Mouse (Mus musculus) natural killer cell, adult 2 months (primary cell): ENCODE measurements around the gene Rps27rt.
"Not testable (repeated sequence)": the region's sequence is repeated elsewhere in the genome, so short reads cannot be mapped to it uniquely, and the experiment has no call there.

Experiments used
- DNase-seq, 2 experiments: peaks; one replicate each; pipeline ENCODE4 v3.0.0; 2022; ENCODE audit warnings: low spot score in 2 of 2

Gene Rps27rt

GRCm38 (mm10) chr9:114985741-114986140 is 3.2 kb upstream of the Rps27rt start:
- no peak for DNase-seq

DNA sequence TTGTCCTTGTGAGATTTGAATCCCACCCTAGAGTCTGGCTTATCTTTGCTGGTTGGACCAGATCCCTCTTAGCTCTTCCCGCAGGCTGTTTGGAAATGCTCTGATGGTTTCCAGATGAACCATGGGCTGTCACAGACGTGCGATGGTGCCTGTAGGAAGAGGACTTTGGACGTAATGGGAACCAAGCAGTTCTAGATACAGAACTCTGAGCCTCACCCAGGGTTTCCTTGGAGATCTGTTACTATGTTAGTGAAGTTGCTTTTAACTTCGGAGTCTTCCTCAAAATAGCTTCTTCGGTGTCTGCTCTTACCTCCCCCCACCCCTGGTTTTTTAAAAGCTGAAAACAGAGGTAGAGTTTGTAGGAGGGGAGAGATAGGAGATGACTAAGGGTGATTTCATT is 2.6 kb downstream of the Rps27rt start:
- DNase-seq = no peak

DNA sequence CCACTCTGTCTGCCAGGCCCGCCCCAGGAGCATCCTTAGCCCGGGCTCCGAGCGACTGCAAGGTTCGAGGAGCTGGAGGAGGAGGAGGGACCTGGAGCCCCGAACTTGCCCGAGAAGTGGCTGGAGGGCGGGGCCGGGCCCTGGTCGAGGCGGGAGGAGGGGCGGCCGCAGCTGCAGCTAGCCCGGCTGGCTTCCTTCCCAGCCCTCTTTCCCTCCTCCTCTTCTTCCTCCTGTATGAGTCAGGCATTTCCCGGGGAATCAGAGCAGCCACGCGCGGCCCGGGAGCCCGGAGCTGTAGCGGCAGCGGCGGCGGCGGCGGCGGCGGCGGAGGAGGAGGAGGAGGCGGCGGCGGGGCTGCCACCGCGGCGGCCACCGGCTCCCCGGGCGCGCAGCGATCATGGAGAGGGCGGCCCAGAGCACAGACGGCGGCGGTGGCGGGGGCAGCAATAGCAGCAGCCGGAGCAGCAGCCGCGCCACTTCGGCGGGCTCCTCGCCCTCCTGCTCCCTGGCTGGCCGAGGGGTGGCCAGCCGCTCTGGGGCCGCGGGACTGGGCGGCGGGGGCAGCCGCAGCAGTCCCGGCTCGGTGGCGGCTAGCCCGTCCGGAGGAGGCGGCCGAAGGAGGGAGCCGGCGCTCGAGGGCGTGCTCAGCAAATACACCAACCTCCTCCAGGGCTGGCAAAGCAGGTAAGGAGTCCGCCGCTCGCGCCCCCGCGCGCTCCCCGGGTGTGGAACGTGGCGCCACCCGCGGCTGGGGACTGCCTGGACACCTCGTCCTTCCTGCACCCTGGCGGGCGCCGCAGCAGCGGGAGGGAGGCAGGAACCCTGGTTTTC is 4.0 kb downstream of the Rps27rt start, which contains the start of gene Osbpl10:
Gene Osbpl10 (plus strand): TSS at position 289 of the 831 bp plus-strand sequence.
- DNase-seq = peak in 1 of 2 experiments; percentile 14

GRCm38 (mm10) chr9:114977461-114978280 is 4.9 kb downstream of the Rps27rt start:
- no peak for DNase-seq

- not testable (repeated sequence) for DNase-seq
Measured at GRCm38 (mm10) chr9:114966286-114966685, 16.3 kb downstream of the Rps27rt start.

DNA sequence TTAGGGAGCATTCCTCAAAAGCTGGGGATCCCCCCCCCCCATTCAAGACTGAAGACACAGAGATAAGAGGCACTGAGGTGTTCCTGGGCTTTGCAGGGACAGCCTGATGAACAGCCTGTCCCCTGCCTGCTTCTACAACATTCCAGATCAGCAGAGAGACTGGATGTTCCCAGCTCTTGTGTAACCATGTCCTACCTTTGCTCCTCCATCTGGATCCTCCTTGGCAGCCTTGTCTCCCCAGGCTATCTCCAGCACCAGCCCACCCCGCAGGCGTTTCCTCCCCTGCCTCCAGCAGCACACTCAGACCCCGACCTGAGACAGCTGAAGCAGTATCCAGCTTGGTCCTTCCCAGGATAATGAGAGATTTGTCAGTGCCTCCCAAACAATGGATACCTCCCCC is 18.4 kb downstream of the Rps27rt start:
- no peak for DNase-seq

DNA sequence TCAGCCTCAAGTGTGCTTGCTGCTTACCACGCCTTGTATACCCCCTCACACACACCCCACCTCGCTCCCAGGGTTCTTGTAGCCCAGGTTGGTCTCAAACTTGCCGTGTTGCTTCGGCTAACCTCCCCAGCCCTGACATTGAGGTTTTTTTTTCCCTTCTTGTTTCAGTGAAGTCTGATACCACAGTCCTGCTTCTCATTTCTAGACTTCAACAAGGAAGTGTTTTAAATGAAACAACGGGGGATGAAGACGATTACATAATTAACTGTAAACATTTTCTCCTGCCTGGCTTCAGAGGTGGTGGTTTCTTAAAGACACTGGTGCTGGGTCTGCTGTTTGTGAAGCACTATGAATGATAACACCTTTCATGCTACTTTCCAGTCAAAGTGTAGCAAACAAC is 21.7 kb downstream of the Rps27rt start:
- DNase-seq = no peak

GRCm38 (mm10) chr9:114960043-114960789 is 22.3 kb downstream of the Rps27rt start:
- no peak for DNase-seq

DNA sequence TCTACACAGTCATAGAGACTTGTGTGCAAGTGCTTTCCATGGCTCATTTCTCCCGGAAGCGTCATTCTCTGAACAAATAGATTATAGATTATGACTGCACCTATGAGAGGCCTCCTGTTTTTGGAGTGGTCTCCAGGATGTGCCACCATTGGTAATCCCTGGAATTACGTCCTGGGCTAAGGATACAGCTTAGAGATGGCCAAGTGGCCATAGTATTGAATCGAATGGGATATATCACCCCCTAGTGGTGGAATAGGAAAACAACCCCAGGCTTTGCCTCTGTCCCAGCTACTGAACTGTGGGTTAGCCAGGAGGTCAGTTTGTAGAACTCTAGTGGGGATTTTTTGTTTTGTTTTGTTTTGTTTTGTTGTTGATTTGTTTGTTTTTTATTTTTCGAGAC is 25.6 kb downstream of the Rps27rt start:
- no peak for DNase-seq

DNA sequence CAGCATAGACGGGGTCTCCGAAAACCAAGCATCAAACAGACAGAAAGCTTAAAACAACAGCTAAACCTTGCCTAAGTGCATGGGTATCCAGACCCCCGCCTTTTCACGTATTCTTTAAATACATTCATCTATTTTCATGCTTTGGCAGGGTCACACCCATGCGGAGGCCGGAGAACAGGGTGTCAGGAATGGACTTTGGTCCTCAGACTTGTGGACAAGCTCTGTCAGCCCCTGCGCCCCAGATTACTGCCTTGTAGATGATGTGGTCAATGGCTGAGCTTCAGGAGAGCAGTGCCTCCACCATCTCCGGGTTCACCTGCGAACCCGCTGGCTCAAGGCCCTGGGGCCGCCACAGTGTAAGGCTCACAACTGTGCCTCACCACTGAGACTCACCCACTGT is 27.2 kb downstream of the Rps27rt start:
- DNase-seq = no peak

DNA sequence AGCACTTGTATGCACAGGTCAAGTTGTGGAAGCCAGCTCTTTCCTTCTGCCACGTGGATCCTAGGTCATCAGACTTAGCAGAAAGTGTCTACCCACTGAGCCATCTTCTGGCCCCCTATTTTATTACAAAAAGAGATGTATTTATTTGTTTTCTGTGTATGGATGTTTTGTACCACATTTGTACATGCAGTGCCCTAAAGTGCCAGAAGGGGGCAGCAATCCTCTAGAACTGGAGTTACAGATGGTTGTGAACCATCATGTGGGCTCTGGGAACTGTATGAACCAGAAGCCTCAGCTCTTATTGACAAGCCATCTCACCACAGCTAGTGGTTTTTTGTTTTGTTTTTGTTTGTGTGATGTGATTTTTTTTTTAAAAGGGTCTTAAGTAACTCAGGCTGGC is 29.7 kb downstream of the Rps27rt start:
- no peak for DNase-seq

DNA sequence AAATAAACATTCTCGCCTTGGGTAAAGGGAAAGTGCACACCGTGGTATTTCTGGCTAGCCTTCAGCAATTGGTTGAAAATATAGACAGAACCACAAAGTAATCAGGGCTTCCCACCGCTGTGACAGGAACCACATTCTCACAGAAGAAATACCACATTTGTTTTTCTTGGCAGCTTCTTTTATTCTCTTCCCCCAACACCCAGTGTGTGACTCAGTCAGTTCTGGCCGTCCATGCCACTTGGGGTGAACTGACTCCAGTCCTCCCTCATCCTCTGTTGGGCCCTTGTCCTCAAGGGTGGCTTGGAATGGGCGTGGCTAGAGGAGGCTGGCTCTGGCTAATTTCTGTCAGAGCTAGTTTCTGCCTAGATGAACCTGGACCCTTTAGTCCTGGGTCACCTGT is 34.1 kb downstream of the Rps27rt start:
- no peak for DNase-seq

DNA sequence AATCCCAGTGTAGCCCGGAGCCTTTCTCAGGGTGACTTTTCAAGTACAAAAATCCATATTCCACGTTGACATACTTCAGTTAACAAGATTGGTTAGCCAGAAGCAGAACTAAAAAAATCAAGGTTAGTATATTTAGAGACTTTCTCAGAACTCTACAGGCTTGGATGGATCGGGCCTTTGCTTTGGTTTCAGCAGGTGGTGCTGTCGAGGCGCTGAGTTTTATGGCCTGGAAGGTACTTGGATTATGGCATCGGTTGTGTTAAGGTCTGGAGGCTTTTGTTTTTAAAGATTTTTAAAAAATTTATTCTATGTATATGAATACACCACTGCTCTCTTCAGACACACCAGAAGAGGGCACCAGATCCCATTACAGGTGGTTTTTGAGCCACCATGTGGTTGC is 37.0 kb downstream of the Rps27rt start:
- no peak for DNase-seq

- DNase-seq = no peak
Measured at GRCm38 (mm10) chr9:114944642-114945041, 37.9 kb downstream of the Rps27rt start.

GRCm38 (mm10) chr9:114936687-114937086 is 45.9 kb downstream of the Rps27rt start:
- no peak for DNase-seq

DNA sequence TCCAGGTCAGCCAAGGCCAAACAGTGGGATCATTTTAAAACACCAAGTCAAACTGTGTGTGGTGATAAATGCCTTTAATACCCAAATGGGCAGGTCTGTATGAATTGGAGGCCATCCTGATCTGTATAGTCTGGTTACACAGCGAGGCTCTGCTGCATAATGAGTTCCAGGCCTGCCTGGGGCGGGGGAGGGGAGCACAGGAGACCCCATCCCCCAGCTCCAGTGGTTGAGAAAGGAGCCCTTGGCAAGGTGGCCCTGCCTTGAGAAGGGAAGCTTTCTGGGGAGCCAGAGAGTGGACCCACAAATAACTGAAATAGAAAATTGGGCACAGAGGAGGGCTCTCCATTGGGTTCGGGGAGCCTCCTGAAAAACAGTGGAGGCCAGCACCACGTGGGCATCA is 47.2 kb downstream of the Rps27rt start:
- DNase-seq = no peak

DNA sequence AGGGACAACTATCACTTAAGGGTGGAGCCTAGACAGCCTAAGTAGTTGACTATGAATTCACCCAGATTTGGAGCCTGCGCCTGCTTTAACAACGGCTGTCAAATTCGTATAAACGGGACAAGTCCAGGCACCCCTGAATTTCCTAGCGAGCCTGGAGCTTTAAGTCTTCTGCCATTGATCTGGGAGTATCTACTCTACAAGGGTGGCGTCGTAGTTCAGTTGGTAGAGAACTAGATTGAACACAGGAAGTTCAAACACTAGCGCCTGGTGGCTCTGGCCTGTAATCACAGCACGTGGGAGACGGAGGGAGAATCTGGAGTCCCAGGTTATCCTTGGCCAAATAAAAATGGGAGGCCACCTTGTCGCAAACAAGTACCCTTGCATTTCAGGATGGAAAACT is 48.3 kb downstream of the Rps27rt start:
- DNase-seq = peak; percentile 5 to 21

DNA sequence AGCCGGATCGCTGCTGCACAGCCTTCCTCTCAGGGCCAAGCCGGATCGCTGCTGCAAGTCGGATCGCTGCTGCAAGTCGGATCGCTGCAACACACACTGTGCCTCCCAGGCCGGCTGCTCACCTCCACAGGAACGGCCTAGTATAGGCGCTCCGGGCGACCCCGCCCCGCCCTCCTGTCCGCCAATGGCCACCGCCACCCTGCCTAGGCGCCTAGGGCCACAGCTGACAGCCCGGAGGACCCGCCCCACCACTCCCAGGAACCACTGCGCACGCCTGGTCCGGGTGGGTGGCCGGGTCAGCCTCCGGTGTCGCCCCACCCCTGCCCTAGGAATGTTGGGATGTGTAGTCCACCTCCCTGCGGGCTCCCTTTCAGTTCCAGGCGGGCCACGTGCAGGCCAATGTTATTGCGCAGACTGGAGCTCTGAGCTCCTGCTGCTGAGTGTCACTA is 48.8 kb downstream of the Rps27rt start, which contains the start of gene Gpd1l:
Gene Gpd1l (minus strand): TSS at position 265 of the 449 bp plus-strand sequence.
- DNase-seq = peak; percentile 82 to 91

DNA sequence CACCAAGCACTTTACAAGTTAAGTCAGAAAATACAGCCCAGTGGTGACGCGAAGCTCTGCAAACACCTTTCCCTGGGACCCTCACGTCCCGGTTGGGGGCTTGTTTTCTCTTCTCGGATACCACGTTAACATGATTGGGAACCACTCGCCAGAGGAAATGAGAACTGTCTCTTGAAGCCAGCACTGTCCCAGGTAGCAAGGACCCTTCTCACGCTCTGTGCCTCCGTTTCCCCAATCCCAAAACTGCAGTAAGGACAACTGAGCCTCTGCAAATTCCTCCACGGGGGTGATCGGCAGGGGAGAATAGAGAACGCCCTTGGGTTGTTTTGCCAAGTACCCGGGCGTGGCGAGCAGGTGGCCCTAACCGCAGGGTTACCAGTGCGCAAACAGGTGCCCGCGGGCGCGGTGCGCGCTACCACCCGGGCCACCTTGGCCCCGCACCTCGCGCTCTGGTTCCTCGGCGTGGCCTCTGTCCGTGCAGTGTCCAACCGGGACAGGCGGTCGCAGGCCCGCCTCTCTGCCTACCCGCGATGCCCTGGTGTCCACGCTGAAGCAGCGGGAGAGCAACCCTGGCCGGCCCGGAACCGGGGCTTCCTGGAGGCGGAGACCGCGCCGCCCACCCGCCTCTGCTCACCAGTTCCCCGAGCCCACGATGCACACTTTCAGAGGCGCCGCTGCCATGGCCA is 49.4 kb downstream of the Rps27rt start:
- no peak for DNase-seq

DNA sequence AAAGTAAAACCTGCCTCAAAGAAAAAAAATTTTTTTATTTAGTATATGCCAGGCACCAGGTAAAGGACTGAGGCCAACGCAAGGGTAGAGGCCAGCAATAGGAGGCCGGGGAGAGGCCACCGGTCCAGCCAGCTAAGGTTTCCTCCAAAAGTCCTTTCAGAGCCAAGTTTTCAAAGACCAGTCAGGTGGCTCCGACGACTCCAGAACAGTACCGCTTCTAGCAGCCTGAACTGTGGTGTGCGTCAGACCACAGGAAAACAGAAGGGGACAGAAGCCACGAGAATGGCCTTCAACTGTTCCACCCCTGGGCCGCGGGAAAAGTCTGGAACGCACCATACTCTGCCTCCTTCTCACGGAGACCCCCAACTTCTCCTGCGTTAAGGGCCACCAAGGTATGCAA is 49.9 kb downstream of the Rps27rt start:
- no peak for DNase-seq
